Mouse (Mus musculus): ENCODE measurements at regions not wholly inside any gene's neighbourhood (a gene's known extent, or its start where the extent isn't known, plus 50 kb on each side); places are given as distances from the start of the nearest gene placed in this dataset.

- DNase-seq = no peak
Measured at GRCm38 (mm10) chr13:31409123-31409513, 146.8 kb upstream of the Foxq1 start.

GRCm38 (mm10) chr13:31421556-31421955 is 134.4 kb upstream of the Foxq1 start:
- DNase-seq = no peak

- no peak for DNase-seq
Measured at GRCm38 (mm10) chr13:31423599-31423998, 132.3 kb upstream of the Foxq1 start.

DNA sequence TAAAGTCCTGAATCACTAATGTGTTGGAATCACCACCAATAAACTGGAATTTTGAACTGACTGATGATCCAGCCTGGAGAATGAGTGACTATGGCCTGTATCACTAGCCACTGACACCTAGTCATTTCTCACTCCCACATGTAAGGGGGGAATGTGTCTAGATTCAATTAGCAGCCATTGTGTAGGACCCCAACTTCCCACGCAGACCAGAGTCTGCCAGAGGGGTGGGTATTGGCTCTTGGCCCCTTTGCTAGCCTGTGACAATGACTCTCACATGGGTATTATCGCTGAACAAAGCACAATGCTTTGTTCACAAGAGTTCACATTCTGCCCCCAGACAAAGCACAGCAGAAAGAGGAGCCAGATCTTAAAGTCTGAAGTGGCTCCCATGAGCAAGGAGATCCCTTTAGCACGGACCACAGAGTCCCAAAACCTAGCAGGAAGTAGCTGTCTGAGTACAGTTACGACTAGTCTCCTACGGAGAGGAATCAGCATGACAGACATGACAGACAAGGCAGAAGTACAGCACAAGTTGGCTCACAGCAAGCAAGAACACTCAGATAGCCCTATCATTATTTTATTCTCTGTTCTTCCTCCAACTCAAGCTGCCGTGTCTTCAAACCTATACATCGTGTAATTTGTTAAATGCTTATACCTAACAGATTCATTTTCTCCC is 130.0 kb upstream of the Foxq1 start:
- no peak for DNase-seq

- DNase-seq = no peak
Measured at GRCm38 (mm10) chr13:31436434-31436833, 119.5 kb upstream of the Foxq1 start.

DNA sequence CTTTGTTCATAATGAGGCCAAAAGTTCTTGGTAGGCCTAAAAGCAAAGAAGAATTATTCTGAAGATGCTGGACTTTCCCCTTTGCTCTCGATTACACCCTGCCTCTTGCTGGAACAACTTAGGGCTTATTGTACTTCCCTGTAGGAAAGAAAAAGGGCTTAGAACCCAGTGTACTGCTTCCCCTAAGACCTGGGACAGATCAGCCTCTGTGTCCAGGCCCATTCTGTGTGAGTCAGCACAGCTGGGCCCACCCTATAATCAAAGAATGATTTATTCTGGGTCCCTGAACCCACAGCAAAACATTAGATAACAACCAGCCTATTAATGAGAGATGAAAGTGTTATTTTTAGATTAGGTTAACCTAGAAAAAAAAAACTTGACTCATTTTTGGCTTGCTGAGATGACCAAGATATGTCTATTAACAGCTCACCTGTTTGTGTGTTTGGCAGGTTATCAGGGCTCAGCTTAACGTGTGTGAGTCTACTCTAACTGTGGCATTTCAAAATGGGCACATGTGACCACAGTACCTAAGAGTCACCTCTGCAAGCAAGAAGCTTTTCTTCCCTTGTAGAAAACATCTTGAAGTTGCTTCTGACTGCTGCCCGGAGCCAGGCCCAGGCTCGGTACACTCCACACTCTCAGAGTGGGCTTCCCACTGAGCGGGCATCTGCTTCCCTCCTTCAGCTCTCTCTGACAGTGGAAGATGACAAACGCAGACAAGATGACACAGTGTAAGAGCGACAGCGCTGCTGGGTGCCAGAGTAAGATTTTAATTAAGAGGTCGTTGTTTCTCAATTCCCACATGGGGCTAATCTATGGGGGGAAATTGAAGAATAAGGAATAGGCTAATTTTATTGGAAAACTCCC is 115.9 kb upstream of the Foxq1 start:
- no peak for DNase-seq

DNA sequence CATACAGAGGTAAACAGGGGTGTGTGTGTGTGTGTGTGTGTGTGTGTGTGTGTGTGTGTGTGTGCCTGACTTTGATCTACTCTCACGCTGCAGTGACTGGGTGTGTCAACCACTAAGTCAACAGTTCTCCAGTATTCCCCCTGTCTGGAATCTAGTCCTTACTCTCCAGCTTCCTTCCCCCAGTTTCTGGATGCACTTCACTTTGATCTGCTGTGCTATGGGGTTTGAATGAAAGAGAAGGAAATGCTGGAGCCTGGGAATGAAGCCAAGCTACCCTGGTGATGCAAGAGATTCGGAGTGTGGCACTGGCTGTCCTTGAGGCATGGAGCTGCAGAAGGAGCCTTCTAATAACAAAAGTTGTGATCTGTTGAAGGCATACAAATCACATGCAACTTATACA is 97.1 kb upstream of the Foxq1 start:
- no peak for DNase-seq

DNA sequence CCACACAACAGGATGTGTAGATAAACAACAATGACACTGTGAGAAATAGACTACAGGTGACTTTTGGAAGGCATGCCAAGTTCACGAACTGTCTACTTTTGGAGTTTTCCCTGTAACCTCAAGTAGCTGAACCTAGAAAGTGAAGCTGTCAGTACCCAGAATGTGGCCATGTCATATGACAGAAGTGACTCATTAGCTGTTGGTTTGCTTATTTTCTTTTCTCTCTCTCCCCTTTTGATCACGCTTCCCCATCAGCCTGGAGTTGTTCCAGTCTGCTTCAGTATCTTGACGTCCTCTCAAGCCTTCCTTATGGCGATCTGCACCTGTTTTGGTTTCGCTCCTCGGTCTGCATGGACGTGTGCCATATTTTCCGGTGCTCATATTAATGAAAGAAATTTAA is 90.8 kb upstream of the Foxq1 start:
- no peak for DNase-seq

- no peak for DNase-seq
Measured at GRCm38 (mm10) chr13:31465711-31466110, 90.2 kb upstream of the Foxq1 start.

- DNase-seq = no peak
Measured at GRCm38 (mm10) chr13:31468131-31468530, 87.8 kb upstream of the Foxq1 start.

DNA sequence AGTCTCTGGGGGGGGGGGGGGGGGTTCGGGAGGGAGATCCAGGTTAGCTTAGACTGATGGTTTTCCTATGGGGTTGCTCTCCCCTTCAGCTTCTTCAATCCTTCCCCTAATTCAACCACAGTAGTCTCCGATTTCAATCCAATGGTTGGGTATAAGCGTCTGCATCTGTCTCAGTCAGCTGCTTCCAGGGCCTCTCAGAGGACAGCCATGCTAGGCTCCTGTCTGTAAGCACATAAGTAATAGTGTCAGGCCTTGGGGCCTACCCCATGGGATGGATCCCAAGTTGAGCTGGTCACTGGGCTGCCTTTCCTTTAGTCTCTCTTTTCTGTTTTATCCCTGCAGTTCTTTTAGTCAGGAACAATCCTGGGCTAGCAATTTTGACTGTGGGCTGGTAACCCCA is 87.0 kb upstream of the Foxq1 start:
- DNase-seq = no peak

- DNase-seq = no peak
Measured at GRCm38 (mm10) chr13:31472366-31472765, 83.6 kb upstream of the Foxq1 start.

DNA sequence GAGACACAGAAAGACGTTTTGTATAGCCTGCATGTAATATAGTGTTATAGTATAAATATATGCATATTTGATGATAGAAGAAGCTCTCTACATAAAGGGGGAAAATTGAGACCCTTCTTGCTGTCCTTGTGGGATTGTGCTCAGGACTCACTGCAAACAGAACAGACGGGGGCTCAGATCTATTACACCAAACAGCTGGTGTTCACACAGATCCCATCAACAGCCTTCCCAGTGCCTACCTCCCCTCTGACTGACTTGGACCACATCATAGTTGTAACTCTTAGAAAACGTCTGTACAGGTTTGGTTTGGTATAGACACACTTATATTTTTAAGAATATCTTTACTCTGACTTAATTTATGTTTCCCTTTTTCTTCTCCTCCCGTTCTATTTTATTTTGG is 83.1 kb upstream of the Foxq1 start:
- DNase-seq = no peak

DNA sequence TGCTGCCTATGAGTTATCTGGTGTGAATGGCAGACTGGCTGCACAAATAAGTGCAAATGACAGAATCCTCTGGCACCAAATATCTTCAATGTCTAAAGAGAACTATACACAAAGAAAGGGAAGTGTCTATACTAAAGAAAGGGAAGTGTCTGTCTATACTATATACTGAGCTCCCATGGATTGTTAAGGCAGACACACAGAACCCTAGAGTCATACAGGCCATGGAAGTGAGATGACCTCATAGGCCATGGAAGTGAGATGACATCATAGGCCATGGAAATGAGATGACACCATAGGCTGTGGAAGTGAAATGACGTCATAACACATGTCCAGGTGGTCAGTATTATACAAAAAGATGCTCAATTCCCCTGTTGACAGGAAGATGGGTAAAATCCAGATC is 82.7 kb upstream of the Foxq1 start:
- no peak for DNase-seq

DNA sequence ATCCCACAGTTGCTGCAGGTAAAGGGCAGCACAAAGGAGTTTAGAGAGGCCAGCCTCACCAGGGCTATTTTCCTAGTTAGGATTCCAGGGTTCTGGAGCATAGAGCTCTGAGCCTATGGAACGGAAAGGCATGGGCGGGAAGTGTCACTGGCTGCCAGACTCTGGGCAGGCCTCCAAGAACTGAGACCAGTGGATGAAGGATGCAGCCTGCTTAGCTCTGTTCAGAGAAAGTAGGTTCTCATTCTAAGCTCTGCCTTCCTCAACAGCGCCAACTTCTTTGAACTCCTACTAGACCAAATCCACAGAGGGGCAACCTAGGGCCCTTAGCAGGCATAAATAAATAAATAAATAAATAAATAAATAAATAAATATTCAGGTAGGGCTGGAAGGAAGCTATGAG is 80.1 kb upstream of the Foxq1 start:
- no peak for DNase-seq

GRCm38 (mm10) chr13:31477171-31477867 is 78.6 kb upstream of the Foxq1 start:
- no peak for DNase-seq

DNA sequence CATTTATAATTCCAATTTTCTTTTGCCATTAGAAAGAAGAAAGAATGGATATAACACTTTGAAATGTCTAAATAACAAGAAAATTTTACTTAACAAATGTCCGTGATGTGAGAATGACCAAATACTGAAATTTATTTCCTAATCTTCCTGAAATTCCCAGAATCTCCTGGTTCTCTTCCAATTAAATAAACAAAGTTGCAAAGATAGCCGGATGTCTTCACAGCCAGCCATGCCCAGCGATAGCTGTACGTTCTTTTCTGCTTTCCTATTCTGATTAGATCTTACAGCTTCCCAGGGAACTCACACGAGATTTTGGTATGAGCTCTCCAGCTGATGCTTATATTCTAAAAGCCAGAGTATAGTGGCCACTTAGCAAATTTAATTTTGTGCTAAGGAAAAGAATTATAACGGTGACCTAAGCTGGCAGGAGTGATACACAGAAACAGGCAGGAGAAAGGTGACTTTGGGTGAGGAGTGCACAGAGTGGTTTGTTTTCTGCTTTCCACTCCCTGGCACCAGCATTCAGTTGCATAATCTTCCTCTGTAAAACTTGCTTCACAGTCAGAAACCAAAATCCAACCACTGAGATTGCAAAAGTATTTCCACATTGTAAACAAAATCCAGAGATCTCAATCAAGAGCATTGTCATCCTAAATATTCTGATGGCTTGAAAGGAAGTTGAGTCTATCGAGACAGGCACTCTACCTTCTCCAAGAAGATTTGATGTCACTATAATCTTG is 74.7 kb upstream of the Foxq1 start:
- no peak for DNase-seq

- DNase-seq = no peak
Measured at GRCm38 (mm10) chr13:31486373-31486772, 69.6 kb upstream of the Foxq1 start.

DNA sequence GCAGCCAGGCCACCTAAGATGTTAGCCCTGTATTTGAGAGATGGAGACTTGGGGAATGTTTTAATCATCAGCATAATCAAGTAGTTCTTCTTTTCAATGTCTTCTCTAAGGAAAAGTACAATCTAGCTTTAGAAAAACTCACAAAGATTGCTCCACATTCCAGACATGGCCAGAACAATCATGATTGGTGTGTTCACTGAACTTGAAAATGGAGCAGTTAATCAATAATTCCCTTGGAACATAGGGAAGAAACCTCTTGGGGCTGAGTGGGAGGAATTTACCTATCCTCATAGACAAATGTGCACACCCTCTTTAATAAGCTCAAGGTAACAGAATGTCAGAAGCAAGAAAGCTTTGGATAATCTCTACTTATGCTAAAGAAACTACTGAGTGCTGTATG is 67.7 kb upstream of the Foxq1 start:
- DNase-seq = no peak

DNA sequence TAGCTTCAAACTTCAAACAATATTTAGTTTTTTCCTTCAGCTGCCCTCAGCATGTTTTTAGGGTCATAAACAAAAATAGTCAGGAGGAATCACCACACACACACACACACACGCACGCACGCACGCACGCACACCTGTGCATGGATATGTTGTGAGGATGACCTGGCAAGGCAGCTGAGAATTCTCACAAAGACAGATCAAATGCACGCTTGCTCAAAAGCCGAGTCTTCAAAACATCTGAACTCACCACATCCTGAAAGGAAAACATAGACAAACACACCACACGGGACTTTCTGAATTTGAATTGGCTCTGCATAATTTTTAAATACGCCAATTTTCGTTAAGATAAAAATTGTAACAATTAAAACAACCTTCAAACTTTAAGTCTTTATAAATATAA is 52.7 kb upstream of the Foxq1 start:
- peak; percentile 22 for DNase-seq

DNA sequence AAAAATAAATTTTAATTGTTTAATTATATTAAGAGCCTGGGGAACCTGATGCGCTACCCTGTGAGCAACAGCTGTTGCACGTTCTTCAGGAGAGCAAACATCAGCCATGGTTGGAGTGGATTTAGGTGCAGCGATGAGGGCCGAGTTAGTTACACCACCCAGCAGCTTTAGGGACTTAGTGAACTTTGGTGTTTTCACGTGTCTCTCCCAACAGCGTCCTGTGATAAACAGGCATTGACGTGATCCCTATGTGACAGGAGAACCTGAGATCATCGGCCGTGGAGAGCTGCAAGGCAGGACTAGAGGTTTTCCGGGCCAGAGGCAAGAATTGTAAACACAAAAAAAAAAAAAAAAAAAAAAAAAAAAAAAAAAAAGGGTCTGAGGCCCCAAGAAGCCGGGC is 52.1 kb upstream of the Foxq1 start:
- DNase-seq = no peak

- DNase-seq = peak; percentile 15
Measured at GRCm38 (mm10) chr13:31504316-31504715, 51.6 kb upstream of the Foxq1 start.

GRCm38 (mm10) chr13:31505386-31505785 is 50.5 kb upstream of the Foxq1 start:
- DNase-seq = peak; percentile 69

Data from thymus, postnatal 4 days (tissue).